Mouse (Mus musculus): ENCODE data around the gene Rgs3. TPM values are rescaled to one million over a fixed set of nuclear protein-coding genes. Genes with fewer than 3 reads are reported as not detected.
A peak's percentile ranks its signal among the peaks of the same experiment; 100 is the strongest.

The Rgs3 gene
- total RNA-seq, 2 experiments from 2014 or later = 27.9 to 31.2 TPM

DNA sequence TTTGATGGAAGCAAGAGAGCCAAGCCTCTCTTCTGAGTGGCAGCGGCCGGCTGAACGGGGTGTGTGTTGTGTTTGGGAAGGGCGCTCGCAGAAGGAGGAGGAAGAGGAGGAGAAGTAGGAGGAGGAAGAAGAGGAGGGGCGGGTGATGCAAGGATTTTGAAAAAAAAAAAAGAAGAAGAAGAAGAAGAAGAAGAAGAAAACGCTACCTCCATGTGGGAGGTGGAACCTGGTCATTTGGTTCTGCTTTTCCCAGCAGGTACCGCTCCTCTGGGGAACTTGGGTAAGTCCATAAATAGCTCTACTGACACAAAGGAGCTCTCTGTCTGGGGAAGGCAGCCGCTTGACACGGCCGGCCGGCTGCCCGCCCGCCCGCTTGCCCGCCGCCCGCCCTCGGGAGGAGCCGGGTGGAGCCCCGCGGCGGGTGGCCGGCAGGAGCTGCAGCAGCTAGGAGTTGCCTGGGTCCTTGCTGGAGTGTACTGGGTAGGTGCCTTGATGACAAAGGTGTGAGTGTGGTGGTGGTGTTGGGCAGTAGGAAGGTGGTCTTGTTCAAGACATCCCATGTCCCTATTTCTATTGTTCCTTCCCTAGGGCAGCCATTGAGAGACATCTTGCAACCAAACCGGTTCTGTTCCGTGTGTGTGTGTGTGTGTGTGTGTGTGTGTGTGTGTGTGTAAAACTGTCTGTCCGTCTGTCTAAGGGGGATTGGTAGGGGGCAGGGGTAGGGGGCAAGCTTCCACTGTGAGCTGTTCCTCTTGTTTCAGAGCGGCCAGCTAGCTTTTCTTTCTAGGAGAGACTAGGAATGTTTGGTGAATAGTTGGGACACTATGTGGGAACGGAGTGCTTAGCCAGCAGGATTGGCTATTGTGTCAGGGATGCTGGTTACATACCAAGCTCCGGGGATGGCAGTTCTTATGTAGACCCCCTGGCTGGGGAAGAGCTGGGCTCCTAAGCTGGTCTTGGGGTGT lies 114.7 kb downstream of the Rgs3 start:
- intact Hi-C loops (cut with DNase I) = no loop called here
- no peak for DNase-seq (ENCODE audit: low spot score)

GRCm38 (mm10) chr4:62675394-62675793 lies 115.7 kb downstream of the Rgs3 start:
- intact Hi-C loops (cut with DNase I) = no loop called here
- DNase-seq (ENCODE audit: low spot score) = no peak

DNA sequence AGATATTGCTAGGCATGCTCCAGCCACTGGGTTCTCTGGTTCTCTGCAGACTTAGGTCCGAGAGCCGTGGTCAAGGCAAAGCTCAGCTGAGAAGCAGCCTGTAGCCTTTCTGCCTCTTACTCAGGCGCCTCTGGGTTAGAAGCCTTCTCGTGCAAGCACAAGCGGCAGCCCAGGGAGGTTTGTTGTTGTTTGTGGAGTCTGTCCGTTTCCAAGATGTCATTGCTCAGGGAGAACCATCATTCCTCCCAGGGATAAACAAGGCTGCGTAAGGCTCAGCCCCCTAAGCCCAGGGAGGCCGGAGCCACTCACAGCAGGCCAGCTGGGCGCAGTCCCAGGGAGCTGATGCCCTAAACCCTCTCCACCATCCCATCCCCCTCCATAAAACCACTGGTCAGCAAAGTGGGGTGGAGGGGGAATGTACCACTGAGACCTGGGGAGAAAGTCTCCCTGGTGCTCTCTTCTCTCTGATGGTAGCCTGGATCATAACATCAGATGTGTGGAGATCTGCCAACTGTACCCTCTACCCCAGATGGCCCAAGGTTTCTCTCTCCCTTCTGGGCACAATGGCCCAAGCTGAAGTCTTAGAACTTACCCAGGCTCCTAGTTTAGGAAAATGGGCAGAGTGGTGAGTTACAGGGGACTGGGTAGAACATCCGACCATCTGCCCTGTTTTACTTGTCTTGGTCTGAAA lies 117.5 kb downstream of the Rgs3 start:
- intact Hi-C loops (cut with DNase I) = no loop called here
- DNase-seq (ENCODE audit: low spot score) = no peak

- intact Hi-C loops (cut with DNase I) = no loop called here
- no peak for DNase-seq (ENCODE audit: low spot score)
These were observed 119.5 kb downstream of the Rgs3 start for GRCm38 (mm10) chr4:62679157-62679556.

DNA sequence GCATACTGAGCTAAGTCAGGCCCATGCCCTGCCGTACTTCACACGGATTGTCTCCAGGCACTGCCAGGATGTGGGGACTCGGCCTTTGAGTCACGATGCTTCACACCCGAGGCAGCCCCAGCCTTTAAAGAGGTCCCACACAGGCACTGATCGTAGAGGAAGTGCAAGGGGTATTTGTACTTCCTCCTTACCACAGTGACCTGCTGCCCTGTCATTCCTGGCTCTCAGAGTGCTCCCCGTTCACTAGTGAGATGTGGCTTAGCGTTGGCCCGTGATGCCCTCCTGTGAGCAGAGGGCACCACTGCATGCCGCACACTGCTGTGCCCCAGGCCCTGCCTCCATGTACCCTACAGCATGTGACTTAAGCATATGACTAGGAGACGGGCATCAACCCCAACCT lies 121.8 kb downstream of the Rgs3 start:
- intact Hi-C loops (cut with DNase I) = no loop called here
- DNase-seq (ENCODE audit: low spot score) = no peak

GRCm38 (mm10) chr4:62682371-62682770 lies 122.7 kb downstream of the Rgs3 start:
- no peak for DNase-seq (ENCODE audit: low spot score)
- intact Hi-C loops (cut with DNase I) = no loop called here

- DNase-seq (ENCODE audit: low spot score) = no peak
- intact Hi-C loops (cut with DNase I) = no loop called here
These were observed 123.5 kb downstream of the Rgs3 start for GRCm38 (mm10) chr4:62683148-62683547.

DNA sequence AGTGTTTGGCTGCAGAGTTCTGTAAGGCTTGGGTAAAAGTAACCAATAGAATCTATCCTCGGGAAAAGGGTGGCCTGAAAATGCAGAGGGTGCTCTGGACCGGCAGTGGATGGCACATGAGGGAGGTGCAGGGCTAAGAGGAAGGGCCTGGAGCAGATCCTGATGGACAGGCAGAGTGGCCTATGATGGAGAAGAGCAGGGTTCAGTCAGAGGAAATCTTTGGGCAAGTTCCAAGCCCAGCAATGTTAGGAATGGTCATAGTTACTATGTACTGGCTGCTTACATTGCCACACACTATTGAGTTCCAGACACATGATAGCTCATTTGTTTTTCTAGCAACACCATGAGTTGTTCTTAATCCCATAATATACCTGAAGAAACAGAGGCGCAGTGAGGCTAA lies 124.7 kb downstream of the Rgs3 start:
- intact Hi-C loops (cut with DNase I) = no loop called here
- DNase-seq (ENCODE audit: low spot score) = no peak

GRCm38 (mm10) chr4:62685268-62685667 lies 125.6 kb downstream of the Rgs3 start:
- no peak for DNase-seq (ENCODE audit: low spot score)
- intact Hi-C loops (cut with DNase I) = loop anchor here (5.0 kb wide), 1 partner anchor 33 kb away; no protein-coding TSS in a partner anchor

- DNase-seq (ENCODE audit: low spot score) = no peak
- intact Hi-C loops (cut with DNase I) = loop anchor here (5.0 kb wide), 1 partner anchor 34 kb away; no protein-coding TSS in a partner anchor
These were observed 127.1 kb downstream of the Rgs3 start for GRCm38 (mm10) chr4:62686769-62687168.

GRCm38 (mm10) chr4:62688142-62688541 lies 128.5 kb downstream of the Rgs3 start:
- intact Hi-C loops (cut with DNase I) = loop anchor here (5.0 kb wide), 1 partner anchor 36 kb away; no protein-coding TSS in a partner anchor
- DNase-seq (ENCODE audit: low spot score) = no peak

DNA sequence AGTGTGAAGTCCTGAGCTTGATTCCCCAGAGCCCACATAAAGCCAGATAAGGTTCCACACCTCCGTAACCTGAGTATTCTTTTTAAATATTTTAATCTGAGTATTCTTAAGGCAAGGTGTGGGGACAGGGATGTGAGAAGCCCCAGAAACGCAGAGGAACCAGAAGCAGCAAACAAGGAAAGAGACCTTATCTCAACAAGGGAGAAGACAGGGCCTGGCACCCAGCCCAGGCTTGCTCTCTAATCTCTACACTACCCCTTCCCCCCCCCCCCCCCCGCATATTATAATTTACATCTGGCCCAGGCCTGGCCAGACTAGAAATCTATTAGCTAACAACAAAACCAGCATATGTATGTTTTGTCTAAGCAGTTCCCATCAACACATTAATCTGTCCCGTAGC lies 131.3 kb downstream of the Rgs3 start:
- intact Hi-C loops (cut with DNase I) = no loop called here
- no peak for DNase-seq (ENCODE audit: low spot score)

GRCm38 (mm10) chr4:62691625-62692024 lies 132.0 kb downstream of the Rgs3 start:
- DNase-seq (ENCODE audit: low spot score) = no peak
- intact Hi-C loops (cut with DNase I) = loop anchor here (2.0 kb wide), 2 partner anchors 29 to 51 kb away; no protein-coding TSS in a partner anchor

DNA sequence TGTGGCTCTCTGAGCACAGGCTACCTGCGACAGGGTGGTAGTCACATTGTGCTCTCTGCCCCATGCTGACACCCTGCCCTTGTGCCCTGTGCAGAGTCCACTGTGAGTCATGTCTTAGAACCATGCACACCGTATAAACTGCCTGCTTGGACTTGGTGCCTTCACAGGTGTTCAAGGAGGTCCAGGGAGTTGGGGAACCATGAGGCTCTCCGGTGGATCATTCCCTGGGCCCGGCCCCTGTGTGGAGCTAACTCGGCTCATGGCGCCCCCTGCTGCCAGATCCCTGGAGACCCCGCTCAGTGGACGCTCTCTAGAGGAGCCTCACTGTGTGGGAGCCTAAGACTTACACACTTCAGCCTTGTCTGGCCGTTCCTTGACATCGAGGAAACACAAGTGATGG lies 134.2 kb downstream of the Rgs3 start:
- intact Hi-C loops (cut with DNase I) = loop anchor here (2.0 kb wide), 2 partner anchors 31 to 53 kb away; no protein-coding TSS in a partner anchor
- DNase-seq (ENCODE audit: low spot score) = no peak

GRCm38 (mm10) chr4:62694703-62695439 lies 135.2 kb downstream of the Rgs3 start:
- no peak for DNase-seq (ENCODE audit: low spot score)
- intact Hi-C loops (cut with DNase I) = loop anchor here (5.0 kb wide), 1 partner anchor 73 kb away; no protein-coding TSS in a partner anchor

GRCm38 (mm10) chr4:62695523-62695922 lies 135.9 kb downstream of the Rgs3 start:
- DNase-seq (ENCODE audit: low spot score) = peak; percentile 62
- intact Hi-C loops (cut with DNase I) = loop anchor here (5.0 kb wide), 1 partner anchor 73 kb away; no protein-coding TSS in a partner anchor

DNA sequence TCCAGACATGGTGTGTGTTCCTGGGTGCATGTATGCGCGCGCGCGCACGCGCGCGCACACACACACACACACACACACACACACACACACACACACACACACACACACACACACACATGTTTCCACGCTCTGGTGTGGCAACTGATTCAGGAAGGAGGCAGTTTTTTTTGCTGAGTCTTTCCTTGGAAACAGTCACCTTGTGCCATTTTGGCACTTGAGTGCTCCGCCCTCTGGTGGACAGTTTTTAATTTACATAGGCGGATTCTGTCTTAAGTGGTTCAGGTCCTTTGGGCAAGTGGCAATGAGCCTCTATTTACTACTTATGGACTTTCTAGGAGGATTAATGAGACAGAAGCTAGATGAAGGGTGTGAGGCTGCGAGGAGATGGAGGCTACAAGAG lies 136.3 kb downstream of the Rgs3 start:
- DNase-seq (ENCODE audit: low spot score) = no peak
- intact Hi-C loops (cut with DNase I) = loop anchor here (1.0 to 5.0 kb wide), 3 partner anchors 65 to 135 kb away; no protein-coding TSS in a partner anchor

GRCm38 (mm10) chr4:62696699-62697404 lies 137.2 kb downstream of the Rgs3 start:
- intact Hi-C loops (cut with DNase I) = loop anchor here (1.0 to 5.0 kb wide), 4 partner anchors 64 to 136 kb away; no protein-coding TSS in a partner anchor
- DNase-seq (ENCODE audit: low spot score) = no peak

GRCm38 (mm10) chr4:62697469-62697868 lies 137.8 kb downstream of the Rgs3 start:
- DNase-seq (ENCODE audit: low spot score) = peak; percentile 82
- intact Hi-C loops (cut with DNase I) = loop anchor here (1.0 to 5.0 kb wide), 3 partner anchors 63 to 75 kb away; no protein-coding TSS in a partner anchor

Data from heart, postnatal 25 days (tissue).